Mouse (Mus musculus) liver, adult 2 months (tissue): ENCODE results near the gene Oprm1. TPM values are rescaled to one million over a fixed set of nuclear protein-coding genes. Genes with fewer than 3 reads are reported as not detected.

Experiments used
- DNase-seq: peaks from one replicate; pipeline ENCODE4 v3.0.0-alpha.2; 2011; ENCODE audit warnings: low read depth, low spot score; ENCODE audit errors: extremely low read depth
- H3K27ac ChIP-seq: fragments of 200-500 bp; replicated peaks from 2 replicates; pipeline ENCODE4 v1.5.1; 2012; ENCODE audit warnings: low read depth, mild to moderate bottlenecking, control low read depth, inconsistent platforms, low read length; ENCODE audit not compliant: insufficient read depth
- H3K27me3 ChIP-seq: fragments of 200-500 bp; 2 replicates; pipeline ENCODE4 v1.6.1; 2012; ENCODE audit warnings: mild to moderate bottlenecking, moderate library complexity, low read length, inconsistent platforms; ENCODE audit not compliant: control insufficient read depth, insufficient read depth
- H3K36me3 ChIP-seq: fragments of 200-500 bp; 2 replicates; pipeline ENCODE4 v1.6.1; 2012; ENCODE audit warnings: low read length, inconsistent platforms; ENCODE audit not compliant: control insufficient read depth, insufficient read depth
- H3K4me1 ChIP-seq: fragments of 200-500 bp; 2 replicates; pipeline ENCODE4 v1.6.1; 2011; ENCODE audit warnings: low read length; ENCODE audit not compliant: control insufficient read depth, insufficient read depth
- H3K4me3 ChIP-seq: fragments of 200-500 bp; 2 replicates; pipeline ENCODE4 v1.5.1; 2011; ENCODE audit warnings: low read depth, mild to moderate bottlenecking, control low read depth, low read length, moderate library complexity; ENCODE audit not compliant: insufficient read depth
- H3K79me2 ChIP-seq: fragments of 200-500 bp; 2 replicates; pipeline ENCODE4 v1.6.1; 2012; ENCODE audit warnings: inconsistent platforms, mild to moderate bottlenecking, low read length, moderate library complexity; ENCODE audit not compliant: control insufficient read depth, insufficient read depth
- H3K9ac ChIP-seq: fragments of 200-500 bp; 2 replicates; pipeline ENCODE4 v1.6.1; 2012; ENCODE audit warnings: low read depth, mild to moderate bottlenecking, control low read depth, inconsistent platforms, low read length
- CTCF ChIP-seq: fragments of 200-500 bp; IDR thresholded peaks from 2 replicates; pipeline ENCODE4 v1.5.1; 2011; ENCODE audit warnings: low read depth, low read length, control low read depth
- POLR2A ChIP-seq: fragments of 200-500 bp; IDR thresholded peaks from 2 replicates; pipeline ENCODE4 v1.6.1; 2011; ENCODE audit warnings: low read length, control low read depth; ENCODE audit not compliant: insufficient read depth; ENCODE audit errors: extremely low read depth
- WGBS: fragments of 180-500 bp; shearing (Covaris S2); methylation state at CpG from one replicate; pipeline ENCODE4 v1.1.7; 2018; 5-methylcytosine and 5-hydroxymethylcytosine counted together
- polyA plus RNA-seq: library from polyadenylated mRNA; depleted of rRNA; stranded (reverse); fragments of >200 nt; gene quantifications from 2 replicates; pipeline ENCODE4 v1.2.3, GENCODE M21; 2012
- total RNA-seq: library from RNA; depleted of rRNA; stranded (reverse); fragments of >200 nt; gene quantifications from 2 replicates; pipeline ENCODE4 v1.2.3, GENCODE M21; 2014

The Oprm1 gene
- total and polyA plus RNA-seq, 2 experiments: not detected

GRCm38 (mm10) chr10:6954533-6954932, 196.2 kb downstream of the Oprm1 start:
- no peaks in the 10 kb centered on the region for H3K79me2 ChIP-seq
- H3K9ac ChIP-seq: no peak overlapping the region
- no peak for TF ChIP-seq CTCF
- TF ChIP-seq POLR2A: no peak
- H3K27ac ChIP-seq: no peak overlapping the region
- no peaks in the 10 kb centered on the region for H3K27me3 ChIP-seq
- DNase-seq: no peak
- H3K4me3 ChIP-seq: no peak overlapping the region
- no peaks in the 10 kb centered on the region for H3K36me3 ChIP-seq
- H3K4me1 ChIP-seq: no peaks in the 10 kb centered on the region

GRCm38 (mm10) chr10:6956357-6956756, 198.1 kb downstream of the Oprm1 start:
- 84% methylated on average over 2 of the region's 2 CpGs for WGBS
- DNase-seq: no peak
- no peak overlapping the region for H3K9ac ChIP-seq
- no peaks in the 10 kb centered on the region for H3K4me1 ChIP-seq
- H3K79me2 ChIP-seq: no peaks in the 10 kb centered on the region
- no peak for TF ChIP-seq POLR2A
- no peak for TF ChIP-seq CTCF
- H3K27ac ChIP-seq: no peak overlapping the region
- H3K27me3 ChIP-seq: no peaks in the 10 kb centered on the region
- no peaks in the 10 kb centered on the region for H3K36me3 ChIP-seq
- no peak overlapping the region for H3K4me3 ChIP-seq

- H3K36me3 ChIP-seq: no peaks in the 10 kb centered on the region
- DNase-seq: no peak
- no peaks in the 10 kb centered on the region for H3K79me2 ChIP-seq
- no peak for TF ChIP-seq POLR2A
- no peak for TF ChIP-seq CTCF
- WGBS: 80% methylated on average over 5 of the region's 5 CpGs
- no peaks in the 10 kb centered on the region for H3K4me1 ChIP-seq
- H3K9ac ChIP-seq: no peak overlapping the region
- no peaks in the 10 kb centered on the region for H3K27me3 ChIP-seq
- no peak overlapping the region for H3K4me3 ChIP-seq
- H3K27ac ChIP-seq: no peak overlapping the region
These were observed 200.5 kb downstream of the Oprm1 start for GRCm38 (mm10) chr10:6958791-6959190.

GRCm38 (mm10) chr10:6967588-6968242, 209.4 kb downstream of the Oprm1 start:
- Histone ChIP-seq H3K9ac (no peak overlapping the region), H3K4me3 (no peak overlapping the region), H3K27ac (no peak overlapping the region), H3K4me1 (no peaks in the 10 kb centered on the region), H3K79me2 (no peaks in the 10 kb centered on the region), H3K27me3 (no peaks in the 10 kb centered on the region), H3K36me3 (no peaks in the 10 kb centered on the region)
- WGBS: 90% methylated on average over 8 of the region's 8 CpGs
- TF ChIP-seq CTCF: no peak
- TF ChIP-seq POLR2A: no peak
- DNase-seq: no peak

GRCm38 (mm10) chr10:6968334-6968733, 210.0 kb downstream of the Oprm1 start:
- Histone ChIP-seq H3K79me2 (no peaks in the 10 kb centered on the region), H3K27me3 (no peaks in the 10 kb centered on the region), H3K36me3 (no peaks in the 10 kb centered on the region), H3K9ac (no peak overlapping the region), H3K4me3 (no peak overlapping the region), H3K27ac (no peak overlapping the region), H3K4me1 (no peaks in the 10 kb centered on the region)
- TF ChIP-seq POLR2A (no peak), CTCF (no peak)
- 18% methylated on average over 1 of the region's 1 CpGs for WGBS
- DNase-seq: no peak

GRCm38 (mm10) chr10:6977843-6978242, 219.5 kb downstream of the Oprm1 start:
- 78% methylated on average over 2 of the region's 2 CpGs for WGBS

More at GRCm38 (mm10) chr10:6977843-6978242, 219.5 kb downstream of the Oprm1 start:
- H3K36me3 ChIP-seq: no peaks in the 10 kb centered on the region
- no peak overlapping the region for H3K4me3 ChIP-seq
- H3K79me2 ChIP-seq: no peaks in the 10 kb centered on the region
- H3K27me3 ChIP-seq: no peaks in the 10 kb centered on the region
- H3K27ac ChIP-seq: no peak overlapping the region
- DNase-seq: no peak
- H3K4me1 ChIP-seq: no peaks in the 10 kb centered on the region
- TF ChIP-seq CTCF (no peak), POLR2A (no peak)
- H3K9ac ChIP-seq: no peak overlapping the region
